Mouse (Mus musculus) midbrain, embryonic 11.5 days (tissue): Measurements from ENCODE around the gene Hsd17b12. TPM values are rescaled to one million over a fixed set of nuclear protein-coding genes. Genes with fewer than 3 reads are reported as not detected.
A peak's percentile ranks its signal among the peaks of the same experiment; 100 is the strongest.

Source experiments
- ATAC-seq: fragments of 200-750 bp; cut with Nextera tagmentation; 2 replicates; pipeline ENCODE4 v1.8.0; 2017; ENCODE audit warnings: moderate TSS enrichment, moderate library complexity; ENCODE audit not compliant: low FRiP score
- DNase-seq: peaks from one replicate; pipeline ENCODE4 v3.0.0; 2015; ENCODE audit warnings: low spot score; ENCODE audit errors: missing footprints
- H3K27ac ChIP-seq: fragments of 300-500 bp; sonication (generic); 2 replicates; pipeline ENCODE4 v1.5.1; 2014; ENCODE audit warnings: low read depth, low read length
- H3K27me3 ChIP-seq: fragments of 300-500 bp; sonication (generic); 2 replicates; pipeline ENCODE4 v1.6.1; 2014; ENCODE audit warnings: mild to moderate bottlenecking, low read length, moderate library complexity, mixed read lengths; ENCODE audit not compliant: control insufficient read depth, insufficient read depth
- H3K36me3 ChIP-seq: fragments of 300-500 bp; sonication (generic); 2 replicates; pipeline ENCODE4 v1.6.1; 2014; ENCODE audit warnings: mild to moderate bottlenecking, low read length, moderate library complexity, mixed read lengths; ENCODE audit not compliant: control insufficient read depth, insufficient read depth
- H3K4me1 ChIP-seq: fragments of 300-500 bp; sonication (generic); 2 replicates; pipeline ENCODE4 v1.6.1; 2014; ENCODE audit warnings: low read length; ENCODE audit not compliant: control insufficient read depth, insufficient read depth
- H3K4me2 ChIP-seq: fragments of 300-500 bp; sonication (generic); 2 replicates; pipeline ENCODE4 v1.6.1; 2014; ENCODE audit warnings: mild to moderate bottlenecking, moderate library complexity
- H3K4me3 ChIP-seq: fragments of 300-500 bp; sonication (generic); 2 replicates; pipeline ENCODE4 v1.5.1; 2014; ENCODE audit warnings: low read depth, low read length
- H3K9ac ChIP-seq: fragments of 300-500 bp; sonication (generic); 2 replicates; pipeline ENCODE4 v1.6.1; 2014; ENCODE audit warnings: low read length
- H3K9me3 ChIP-seq: fragments of 300-500 bp; sonication (generic); 2 replicates; pipeline ENCODE4 v1.6.1; 2016; ENCODE audit warnings: low read length; ENCODE audit not compliant: control insufficient read depth
- WGBS: fragments of 180-500 bp; shearing (Covaris S2); extraction: QIAGEN DNeasy Blood & Tissue Kit; methylation state at CpG from one replicate; pipeline ENCODE4 v1.1.7; 2014; 5-methylcytosine and 5-hydroxymethylcytosine counted together
- polyA plus RNA-seq: library from polyadenylated mRNA; unstranded; fragments of >200 nt; fragmentation: Nextera tagmentation; extraction: Ambion mirVana; gene quantifications from 2 replicates; pipeline ENCODE4 v1.2.1, GENCODE M21; 2014

Gene Hsd17b12
- polyA plus RNA-seq, 1 experiment from 2014 or later, result 131 TPM

DNA sequence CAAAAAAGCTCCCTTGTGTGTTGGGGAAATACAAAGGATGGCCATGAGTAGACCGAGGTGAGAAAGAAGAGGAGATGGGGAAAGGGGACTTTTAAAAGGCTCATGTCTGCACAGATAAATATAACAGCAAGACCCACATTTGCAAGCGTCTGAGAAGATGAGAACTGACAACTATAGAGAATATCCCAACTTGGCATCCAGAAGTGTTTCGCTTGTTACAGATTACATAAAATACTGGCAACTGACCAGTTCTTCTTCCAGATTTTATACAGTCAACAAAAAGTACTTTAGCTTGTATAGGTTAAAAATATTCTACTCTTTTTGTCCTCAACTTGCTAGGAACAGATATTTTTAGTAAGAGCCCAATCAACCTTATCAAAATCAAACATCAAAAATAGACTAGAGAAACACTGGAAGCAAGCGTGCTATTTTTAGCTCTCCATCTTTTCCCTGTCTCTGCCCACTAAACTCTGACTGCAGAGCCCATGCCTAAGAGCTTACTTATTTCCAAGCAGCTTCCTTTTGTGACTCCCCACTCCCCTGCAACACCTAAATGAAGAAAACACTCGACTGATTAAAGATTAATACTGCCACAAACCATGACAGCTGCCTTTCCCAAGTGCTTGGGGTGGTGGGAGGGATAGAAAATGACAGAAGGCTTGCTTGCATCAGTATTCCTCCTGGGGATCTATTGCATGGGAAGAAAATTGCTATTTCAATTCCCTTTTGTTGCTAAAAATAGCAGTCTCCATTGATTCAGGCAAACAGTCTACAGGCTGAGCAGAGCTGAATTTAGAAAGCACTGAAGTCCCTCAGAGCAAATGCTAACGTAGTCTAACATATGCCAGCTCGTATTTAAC is 35.4 kb downstream of the Hsd17b12 start:
- Histone ChIP-seq H3K9ac (no peak overlapping the region), H3K4me3 (no peak overlapping the region), H3K27ac (peak overlapping the region; percentile 63), H3K27me3 (no peaks in the 10 kb centered on the region), H3K4me2 (no peak overlapping the region), H3K4me1 (peaks cover 18% of the 10 kb centered on the region), H3K36me3 (no peaks in the 10 kb centered on the region), H3K9me3 (no peaks in the 10 kb centered on the region)
- WGBS, result 52% methylated on average over 7 of the region's 7 CpGs
- peak; percentile 91 for DNase-seq
- ATAC-seq, result peak; percentile 87

DNA sequence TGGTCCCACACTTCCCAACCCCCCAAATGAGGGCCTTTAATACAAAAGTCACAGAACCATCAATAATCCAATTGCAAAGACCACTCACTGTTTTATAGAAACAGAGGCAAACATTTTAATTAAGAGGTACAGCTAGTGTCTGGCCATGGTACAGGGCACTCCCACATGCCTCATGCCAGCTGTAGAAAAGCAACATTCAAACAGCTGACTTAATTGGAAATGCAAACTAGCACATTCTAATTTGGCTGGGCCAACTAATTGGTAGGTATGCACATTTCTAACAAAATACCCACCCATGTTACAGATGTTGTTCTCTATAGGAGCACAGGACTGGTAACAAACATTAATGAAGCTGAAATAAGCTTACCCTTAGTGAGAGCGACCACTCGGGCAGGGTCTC is 54.0 kb downstream of the Hsd17b12 start:
- no peak overlapping the region for H3K4me2 ChIP-seq
- no peaks in the 10 kb centered on the region for H3K36me3 ChIP-seq
- 93% methylated on average over 2 of the region's 2 CpGs for WGBS
- no peak overlapping the region for H3K27ac ChIP-seq
- H3K27me3 ChIP-seq, result no peaks in the 10 kb centered on the region
- no peaks in the 10 kb centered on the region for H3K4me1 ChIP-seq
- no peak overlapping the region for H3K4me3 ChIP-seq
- no peaks in the 10 kb centered on the region for H3K9me3 ChIP-seq
- H3K9ac ChIP-seq, result no peak overlapping the region
- no peak for DNase-seq
- no peak for ATAC-seq

DNA sequence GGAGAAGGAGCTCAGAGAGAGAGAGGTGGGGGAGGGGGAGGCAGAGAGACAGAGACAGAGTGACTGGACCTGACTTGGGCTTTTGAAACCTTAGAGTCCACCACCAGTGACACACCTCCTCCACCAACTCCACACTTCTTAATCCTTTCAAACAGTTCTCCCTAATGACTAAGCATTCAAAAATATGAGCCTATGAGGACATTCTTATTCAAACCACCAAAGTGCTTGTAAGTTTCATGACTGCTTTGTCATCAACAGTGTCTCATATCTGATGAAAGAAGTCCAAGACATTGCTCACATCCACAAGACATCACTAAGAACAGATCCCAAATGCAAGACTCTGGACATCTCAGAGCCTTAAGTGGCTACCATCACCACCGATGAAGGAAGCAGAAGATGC is 67.9 kb downstream of the Hsd17b12 start:
- H3K9me3 ChIP-seq, result no peaks in the 10 kb centered on the region
- H3K4me1 ChIP-seq, result no peaks in the 10 kb centered on the region
- H3K27ac ChIP-seq, result no peak overlapping the region
- ATAC-seq (no peak), DNase-seq (no peak)
- H3K4me3 ChIP-seq, result no peak overlapping the region
- no peaks in the 10 kb centered on the region for H3K36me3 ChIP-seq
- no peak overlapping the region for H3K4me2 ChIP-seq
- H3K9ac ChIP-seq, result no peak overlapping the region
- 93% methylated on average over 1 of the region's 1 CpGs for WGBS
- H3K27me3 ChIP-seq, result no peaks in the 10 kb centered on the region

DNA sequence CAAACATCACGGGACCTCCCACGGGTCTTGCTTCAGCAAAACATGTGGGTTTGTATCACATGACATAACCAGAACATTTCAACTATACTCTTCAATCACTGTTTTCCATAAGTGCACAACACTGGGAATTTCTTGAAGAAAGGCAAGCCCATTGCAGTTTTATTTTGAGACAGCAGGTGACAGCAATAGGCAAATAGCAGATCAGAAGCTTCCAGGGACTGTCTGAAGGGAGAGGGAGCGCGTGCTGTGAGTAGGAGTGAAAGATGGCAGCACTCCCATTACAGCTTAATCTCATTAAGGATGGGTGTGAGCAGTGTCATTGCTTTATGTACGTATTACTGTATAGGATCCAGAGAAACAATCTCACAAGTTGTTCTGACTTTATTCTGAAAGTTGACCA is 88.3 kb downstream of the Hsd17b12 start:
- no peak for ATAC-seq

DNA sequence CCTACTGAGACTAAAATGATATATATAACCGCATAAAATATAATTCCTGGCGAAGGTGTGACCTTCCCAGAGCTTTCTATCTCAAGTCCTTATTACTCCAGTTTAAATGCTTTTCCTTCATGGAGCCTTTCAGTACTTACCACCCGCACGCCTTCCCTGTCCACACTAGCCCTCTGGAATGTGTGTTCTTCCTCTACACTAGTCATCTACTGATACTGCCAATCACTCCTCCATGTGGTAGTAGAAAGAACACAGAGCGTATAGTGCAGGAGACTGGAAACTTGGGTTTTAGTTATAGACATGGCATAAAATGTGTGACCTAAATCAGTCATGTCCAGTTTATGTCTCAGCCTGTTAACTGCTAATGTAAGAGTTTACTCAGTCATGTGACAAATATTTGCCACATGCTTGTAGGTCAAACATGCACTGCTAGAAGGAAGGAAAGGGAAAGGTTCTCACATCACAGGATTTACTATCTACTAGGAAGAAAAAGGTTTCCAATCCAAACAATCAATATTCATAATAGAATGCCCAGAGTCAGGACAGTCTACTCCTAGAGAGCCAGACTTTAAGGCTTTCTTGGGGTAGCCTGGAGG is 91.1 kb downstream of the Hsd17b12 start:
- Histone ChIP-seq H3K9me3 (no peaks in the 10 kb centered on the region), H3K36me3 (no peaks in the 10 kb centered on the region), H3K4me2 (no peak overlapping the region), H3K4me1 (no peaks in the 10 kb centered on the region), H3K27me3 (no peaks in the 10 kb centered on the region), H3K27ac (no peak overlapping the region), H3K9ac (no peak overlapping the region), H3K4me3 (no peak overlapping the region)
- DNase-seq, result no peak
- WGBS, result 94% methylated on average over 5 of the region's 5 CpGs
- ATAC-seq, result no peak

More for the DNA sequence above, 88.3 kb downstream of the Hsd17b12 start:
- no peaks in the 10 kb centered on the region for H3K36me3 ChIP-seq
- H3K4me1 ChIP-seq, result no peaks in the 10 kb centered on the region
- no peak overlapping the region for H3K27ac ChIP-seq
- no peak overlapping the region for H3K4me2 ChIP-seq
- H3K4me3 ChIP-seq, result no peak overlapping the region
- no peak overlapping the region for H3K9ac ChIP-seq
- DNase-seq, result no peak
- H3K27me3 ChIP-seq, result no peaks in the 10 kb centered on the region
- 82% methylated on average over 5 of the region's 5 CpGs for WGBS
- H3K9me3 ChIP-seq, result no peaks in the 10 kb centered on the region

DNA sequence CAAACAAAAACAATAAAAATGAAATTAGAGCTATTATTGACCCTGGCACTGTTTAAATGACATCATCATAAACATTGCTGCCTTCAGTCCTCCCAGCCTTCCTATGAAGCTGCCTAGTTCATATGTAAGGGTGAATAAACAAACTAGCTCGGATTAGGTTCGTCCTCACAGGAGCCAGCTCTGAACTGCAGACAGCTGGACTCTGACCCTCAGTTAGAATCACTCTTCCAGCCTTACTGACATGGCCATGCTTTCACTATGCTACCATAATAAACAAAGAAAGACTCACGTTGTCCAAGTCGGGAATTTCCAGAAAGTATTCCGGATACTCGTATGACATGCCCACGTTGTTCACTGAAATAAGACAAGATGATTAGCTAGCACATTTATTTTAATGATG is 91.6 kb downstream of the Hsd17b12 start:
- H3K36me3 ChIP-seq, result no peaks in the 10 kb centered on the region
- H3K4me1 ChIP-seq, result no peaks in the 10 kb centered on the region
- H3K9ac ChIP-seq, result no peak overlapping the region
- no peak overlapping the region for H3K27ac ChIP-seq
- ATAC-seq (no peak), DNase-seq (no peak)
- 84% methylated on average over 7 of the region's 7 CpGs for WGBS
- H3K9me3 ChIP-seq, result no peaks in the 10 kb centered on the region
- H3K4me3 ChIP-seq, result no peak overlapping the region
- no peak overlapping the region for H3K4me2 ChIP-seq
- no peaks in the 10 kb centered on the region for H3K27me3 ChIP-seq

DNA sequence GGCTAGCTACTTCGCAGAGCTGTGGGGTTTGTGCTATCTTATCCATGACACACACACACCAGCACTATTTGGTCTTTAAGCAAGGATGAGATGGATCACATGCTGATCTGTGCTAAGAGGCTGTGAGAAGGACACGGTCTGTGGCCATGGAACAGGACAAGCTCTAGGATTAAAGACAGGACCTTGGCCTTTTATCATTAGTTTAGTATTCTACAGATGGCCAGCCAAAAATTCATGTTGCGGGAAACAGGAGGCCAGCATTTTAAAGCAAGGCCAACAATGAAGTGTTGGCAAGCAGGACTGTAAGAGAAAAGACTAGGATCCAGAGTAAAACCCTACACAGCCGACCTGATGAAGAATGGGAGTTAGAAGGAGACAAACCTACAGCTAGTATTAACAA is 95.0 kb downstream of the Hsd17b12 start:
- Histone ChIP-seq H3K27ac (no peak overlapping the region), H3K27me3 (no peaks in the 10 kb centered on the region), H3K4me1 (no peaks in the 10 kb centered on the region), H3K9ac (no peak overlapping the region), H3K36me3 (no peaks in the 10 kb centered on the region), H3K4me2 (no peak overlapping the region), H3K9me3 (no peaks in the 10 kb centered on the region), H3K4me3 (no peak overlapping the region)
- ATAC-seq (no peak), DNase-seq (no peak)
- WGBS, result 93% methylated on average over 4 of the region's 4 CpGs

DNA sequence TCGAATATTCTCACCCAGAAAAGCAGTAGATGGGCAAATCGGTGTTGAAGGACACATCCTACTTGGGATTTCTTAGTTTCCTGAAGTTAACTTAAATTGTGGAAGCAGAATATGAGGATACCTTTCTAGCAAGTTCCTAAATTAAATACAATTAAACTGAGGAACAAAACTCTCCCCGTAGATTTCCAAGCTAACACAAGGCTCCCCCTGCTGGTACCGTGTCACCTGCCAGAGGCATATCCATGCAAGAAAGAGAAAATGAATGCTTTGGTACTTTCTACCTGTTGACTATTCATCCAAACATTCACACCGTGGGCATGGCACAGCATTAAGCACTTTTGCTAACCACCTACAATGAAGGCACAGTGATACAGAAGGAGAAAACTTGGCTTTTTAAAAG is 98.3 kb downstream of the Hsd17b12 start:
- Histone ChIP-seq H3K36me3 (no peaks in the 10 kb centered on the region), H3K4me3 (no peak overlapping the region), H3K4me2 (no peak overlapping the region), H3K9ac (no peak overlapping the region), H3K9me3 (no peaks in the 10 kb centered on the region), H3K27ac (no peak overlapping the region), H3K27me3 (no peaks in the 10 kb centered on the region), H3K4me1 (no peaks in the 10 kb centered on the region)
- DNase-seq, result no peak
- 83% methylated on average over 5 of the region's 5 CpGs for WGBS
- ATAC-seq, result no peak

DNA sequence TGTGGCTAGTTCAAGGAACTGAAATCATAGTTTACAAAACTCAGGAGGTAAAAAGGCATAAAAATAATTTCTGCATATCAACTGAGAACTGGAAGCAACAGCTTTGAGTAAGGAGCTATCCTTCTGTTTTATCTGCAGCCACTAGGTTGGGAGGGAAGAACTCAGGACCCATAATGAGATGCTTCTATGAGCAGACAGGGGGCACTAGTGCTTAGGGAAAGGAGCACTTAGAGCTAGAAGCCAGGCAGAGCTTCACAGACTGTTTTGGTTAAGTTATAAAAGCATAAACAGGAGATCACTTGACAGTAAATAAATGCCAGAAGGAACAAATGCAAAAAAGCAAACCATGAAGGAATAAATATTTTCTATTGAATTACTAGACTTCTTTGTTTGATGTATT is 103.0 kb downstream of the Hsd17b12 start:
- Histone ChIP-seq H3K27ac (no peak overlapping the region), H3K9ac (no peak overlapping the region), H3K4me3 (no peak overlapping the region), H3K36me3 (no peaks in the 10 kb centered on the region), H3K4me2 (no peak overlapping the region), H3K27me3 (no peaks in the 10 kb centered on the region), H3K9me3 (no peaks in the 10 kb centered on the region), H3K4me1 (no peaks in the 10 kb centered on the region)
- DNase-seq, result no peak
- ATAC-seq, result no peak
